Mouse (Mus musculus) lung, embryonic 16.5 days (tissue): ENCODE data around the gene Slc40a1. TPM values are rescaled to one million over a fixed set of nuclear protein-coding genes. Genes with fewer than 3 reads are reported as not detected.

ENCODE experiments used
- ATAC-seq: fragments of 200-750 bp; cut with Nextera tagmentation; 2 replicates; pipeline ENCODE4 v1.8.0; 2017; ENCODE audit warnings: low read depth, mild to moderate bottlenecking, moderate library complexity
- H3K27ac ChIP-seq: fragments of 300-500 bp; sonication (generic); 2 replicates; pipeline ENCODE4 v1.5.1; 2014; ENCODE audit warnings: mild to moderate bottlenecking, control low read depth, low read length
- H3K27me3 ChIP-seq: fragments of 300-500 bp; sonication (generic); 2 replicates; pipeline ENCODE4 v1.6.1; 2014; ENCODE audit warnings: low read depth, low read length, mixed read lengths; ENCODE audit not compliant: control insufficient read depth, insufficient read depth
- H3K36me3 ChIP-seq: fragments of 300-500 bp; sonication (generic); 2 replicates; pipeline ENCODE4 v1.6.1; 2014; ENCODE audit warnings: low read length; ENCODE audit not compliant: control insufficient read depth, insufficient read depth
- H3K4me1 ChIP-seq: fragments of 300-500 bp; sonication (generic); replicated peaks from 2 replicates; pipeline ENCODE4 v1.6.1; 2014; ENCODE audit warnings: low read length, mixed read lengths; ENCODE audit not compliant: control insufficient read depth, insufficient read depth
- H3K4me2 ChIP-seq: fragments of 300-500 bp; sonication (generic); 2 replicates; pipeline ENCODE4 v1.6.1; 2014; ENCODE audit warnings: low read depth, low read length, control low read depth
- H3K4me3 ChIP-seq: fragments of 300-500 bp; sonication (generic); 2 replicates; pipeline ENCODE4 v1.5.1; 2014; ENCODE audit warnings: mild to moderate bottlenecking, low read length, control low read depth
- H3K9ac ChIP-seq: fragments of 300-500 bp; sonication (generic); 2 replicates; pipeline ENCODE4 v1.6.1; 2014; ENCODE audit warnings: low read length, control low read depth
- H3K9me3 ChIP-seq: fragments of 300-500 bp; sonication (generic); 2 replicates; pipeline ENCODE4 v1.6.1; 2016; ENCODE audit warnings: low read length; ENCODE audit not compliant: control insufficient read depth
- WGBS: fragments of 180-500 bp; shearing (Covaris S2); extraction: QIAGEN DNeasy Blood & Tissue Kit; methylation state at CpG from one replicate; pipeline ENCODE4 v1.1.7; 2014; 5-methylcytosine and 5-hydroxymethylcytosine counted together
- polyA plus RNA-seq: library from polyadenylated mRNA; unstranded; fragments of >200 nt; fragmentation: Nextera tagmentation; extraction: Ambion mirVana; gene quantifications from 2 replicates; pipeline ENCODE4 v1.2.1, GENCODE M21; 2015

Gene Slc40a1
- polyA plus RNA-seq, 1 experiment from 2014 or later = 41.3 TPM

GRCm38 (mm10) chr1:45923306-45923705 is 3.0 kb downstream of the Slc40a1 start:
- H3K36me3 ChIP-seq = no peaks in the 10 kb centered on the region
- no peak overlapping the region for H3K4me2 ChIP-seq
- no peaks in the 10 kb centered on the region for H3K4me1 ChIP-seq
- WGBS = 74% methylated on average over 4 of the region's 4 CpGs
- no peak for ATAC-seq
- H3K9me3 ChIP-seq = no peaks in the 10 kb centered on the region
- no peak overlapping the region for H3K27ac ChIP-seq
- no peaks in the 10 kb centered on the region for H3K27me3 ChIP-seq
- H3K9ac ChIP-seq = no peak overlapping the region
- no peak overlapping the region for H3K4me3 ChIP-seq

- no peak overlapping the region for H3K9ac ChIP-seq
- H3K9me3 ChIP-seq = no peaks in the 10 kb centered on the region
- 78% methylated on average over 3 of the region's 3 CpGs for WGBS
- no peak overlapping the region for H3K4me3 ChIP-seq
- H3K4me2 ChIP-seq = no peak overlapping the region
- H3K36me3 ChIP-seq = peaks cover 3% of the 10 kb centered on the region; the same call in 1 of the 2 replicates
- H3K4me1 ChIP-seq = no peaks in the 10 kb centered on the region
- no peak overlapping the region for H3K27ac ChIP-seq
- no peak for ATAC-seq
- no peaks in the 10 kb centered on the region for H3K27me3 ChIP-seq
Measured at GRCm38 (mm10) chr1:45920703-45921102, 5.6 kb downstream of the Slc40a1 start.

- no peak overlapping the region for H3K9ac ChIP-seq
- no peak overlapping the region for H3K4me3 ChIP-seq
- 100% methylated on average over 1 of the region's 1 CpGs for WGBS
- no peaks in the 10 kb centered on the region for H3K4me1 ChIP-seq
- ATAC-seq = no peak
- no peak overlapping the region for H3K4me2 ChIP-seq
- H3K9me3 ChIP-seq = no peaks in the 10 kb centered on the region
- H3K27ac ChIP-seq = no peak overlapping the region
- peaks cover 3% of the 10 kb centered on the region; the same call in 1 of the 2 replicates for H3K36me3 ChIP-seq
- no peaks in the 10 kb centered on the region for H3K27me3 ChIP-seq
Measured at GRCm38 (mm10) chr1:45919752-45920151, 6.6 kb downstream of the Slc40a1 start.

- no peak for ATAC-seq
- Histone ChIP-seq H3K27me3 (no peaks in the 10 kb centered on the region), H3K4me2 (no peak overlapping the region), H3K36me3 (peaks cover 3% of the 10 kb centered on the region; the same call in 1 of the 2 replicates), H3K9ac (no peak overlapping the region), H3K27ac (no peak overlapping the region), H3K4me1 (no peaks in the 10 kb centered on the region), H3K4me3 (no peak overlapping the region), H3K9me3 (no peaks in the 10 kb centered on the region)
- 79% methylated on average over 4 of the region's 4 CpGs for WGBS
Measured at GRCm38 (mm10) chr1:45917136-45917803, 9.1 kb downstream of the Slc40a1 start.

- Histone ChIP-seq H3K27ac (no peak overlapping the region), H3K9ac (no peak overlapping the region), H3K27me3 (no peaks in the 10 kb centered on the region), H3K9me3 (no peaks in the 10 kb centered on the region), H3K4me1 (no peaks in the 10 kb centered on the region), H3K4me2 (no peak overlapping the region), H3K36me3 (peaks cover 5% of the 10 kb centered on the region), H3K4me3 (no peak overlapping the region)
- no peak for ATAC-seq
- 66% methylated on average over 3 of the region's 3 CpGs for WGBS
Measured at GRCm38 (mm10) chr1:45916174-45916573, 10.1 kb downstream of the Slc40a1 start.

- no peaks in the 10 kb centered on the region for H3K9me3 ChIP-seq
- peaks cover 8% of the 10 kb centered on the region for H3K36me3 ChIP-seq
- no peak overlapping the region for H3K4me3 ChIP-seq
- ATAC-seq = no peak
- no peak overlapping the region for H3K27ac ChIP-seq
- no peak overlapping the region for H3K4me2 ChIP-seq
- H3K9ac ChIP-seq = no peak overlapping the region
- WGBS = 93% methylated on average over 4 of the region's 4 CpGs
- H3K27me3 ChIP-seq = no peaks in the 10 kb centered on the region
- no peaks in the 10 kb centered on the region for H3K4me1 ChIP-seq
Measured at GRCm38 (mm10) chr1:45914236-45914635, 12.1 kb downstream of the Slc40a1 start.

GRCm38 (mm10) chr1:45905107-45905821 is 21.1 kb downstream of the Slc40a1 start:
- WGBS = 19% methylated on average over 5 of the region's 5 CpGs
- H3K4me2 ChIP-seq = peak overlapping the region; percentile 17; the same call in 1 of the 2 replicates

GRCm38 (mm10) chr1:45904161-45904560 is 22.2 kb downstream of the Slc40a1 start:
- ATAC-seq = no peak
- Histone ChIP-seq H3K9me3 (no peaks in the 10 kb centered on the region), H3K4me1 (peaks cover 8% of the 10 kb centered on the region), H3K4me3 (no peak overlapping the region), H3K27me3 (no peaks in the 10 kb centered on the region), H3K9ac (no peak overlapping the region), H3K4me2 (no peak overlapping the region), H3K27ac (no peak overlapping the region), H3K36me3 (no peaks in the 10 kb centered on the region)
- 83% methylated on average over 3 of the region's 3 CpGs for WGBS

More at GRCm38 (mm10) chr1:45905107-45905821, 21.1 kb downstream of the Slc40a1 start:
- Histone ChIP-seq H3K36me3 (no peaks in the 10 kb centered on the region), H3K9me3 (no peaks in the 10 kb centered on the region), H3K4me3 (no peak overlapping the region), H3K9ac (no peak overlapping the region), H3K27ac (no peak overlapping the region; the same call in 1 of the 2 replicates), H3K4me1 (peaks cover 8% of the 10 kb centered on the region), H3K27me3 (no peaks in the 10 kb centered on the region)
- ATAC-seq = peak; percentile 92

- H3K9ac ChIP-seq = no peak overlapping the region
- no peak for ATAC-seq
- H3K36me3 ChIP-seq = no peaks in the 10 kb centered on the region
- H3K4me3 ChIP-seq = no peak overlapping the region
- H3K27me3 ChIP-seq = no peaks in the 10 kb centered on the region
- H3K4me1 ChIP-seq = no peaks in the 10 kb centered on the region
- no peak overlapping the region for H3K27ac ChIP-seq
- 21% methylated on average over 1 of the region's 1 CpGs for WGBS
- no peaks in the 10 kb centered on the region for H3K9me3 ChIP-seq
- no peak overlapping the region for H3K4me2 ChIP-seq
Measured at GRCm38 (mm10) chr1:45898044-45898443, 28.3 kb downstream of the Slc40a1 start.
